Mouse (Mus musculus): Measurements from ENCODE around the gene Plcg2.
A peak's percentile ranks its signal among the peaks of the same experiment; 100 is the strongest.

Plcg2 gene

GRCm38 (mm10) chr8:117550529-117550928, 52.4 kb downstream of the Plcg2 start:
- no peak for DNase-seq

- DNase-seq, result no peak
These were observed 62.9 kb downstream of the Plcg2 start for GRCm38 (mm10) chr8:117561014-117561413.

- no peak for DNase-seq
These were observed 63.8 kb downstream of the Plcg2 start for GRCm38 (mm10) chr8:117561735-117562361.

- no peak for DNase-seq
These were observed 64.4 kb downstream of the Plcg2 start for GRCm38 (mm10) chr8:117562445-117563014.

- peak; percentile 61 for DNase-seq
These were observed 71.3 kb downstream of the Plcg2 start for GRCm38 (mm10) chr8:117569409-117569808.

GRCm38 (mm10) chr8:117576291-117576785, 78.2 kb downstream of the Plcg2 start:
- DNase-seq, result no peak

- no peak for DNase-seq
These were observed 79.0 kb downstream of the Plcg2 start for GRCm38 (mm10) chr8:117577059-117577458.

GRCm38 (mm10) chr8:117577883-117578282, 79.8 kb downstream of the Plcg2 start:
- no peak for DNase-seq

- no peak for DNase-seq
These were observed 80.8 kb downstream of the Plcg2 start for GRCm38 (mm10) chr8:117578856-117579255.

- DNase-seq, result no peak
These were observed 95.8 kb downstream of the Plcg2 start for GRCm38 (mm10) chr8:117593862-117594261.

GRCm38 (mm10) chr8:117595001-117595400, 96.9 kb downstream of the Plcg2 start:
- DNase-seq, result no peak

- no peak for DNase-seq
These were observed 98.7 kb downstream of the Plcg2 start for GRCm38 (mm10) chr8:117596777-117597176.

- no peak for DNase-seq
These were observed 102.7 kb downstream of the Plcg2 start for GRCm38 (mm10) chr8:117600839-117601238.

- DNase-seq, result no peak
These were observed 106.0 kb downstream of the Plcg2 start for GRCm38 (mm10) chr8:117604101-117604500.

GRCm38 (mm10) chr8:117604671-117605070, 106.6 kb downstream of the Plcg2 start:
- no peak for DNase-seq

GRCm38 (mm10) chr8:117605201-117605600, 107.1 kb downstream of the Plcg2 start:
- DNase-seq, result no peak

GRCm38 (mm10) chr8:117610506-117610905, 112.4 kb downstream of the Plcg2 start:
- no peak for DNase-seq

GRCm38 (mm10) chr8:117612861-117613260, 114.8 kb downstream of the Plcg2 start:
- no peak for DNase-seq

GRCm38 (mm10) chr8:117626040-117626838, 128.1 kb downstream of the Plcg2 start:
- DNase-seq, result peak; percentile 52

- DNase-seq, result no peak
These were observed 129.0 kb downstream of the Plcg2 start for GRCm38 (mm10) chr8:117627096-117627495.

GRCm38 (mm10) chr8:117632532-117632931, 134.4 kb downstream of the Plcg2 start:
- no peak for DNase-seq

GRCm38 (mm10) chr8:117634406-117634805, 136.3 kb downstream of the Plcg2 start:
- DNase-seq, result no peak

- DNase-seq, result no peak
These were observed 139.4 kb downstream of the Plcg2 start for GRCm38 (mm10) chr8:117637462-117637861.

- DNase-seq, result no peak
These were observed 141.5 kb downstream of the Plcg2 start for GRCm38 (mm10) chr8:117639631-117640030.

All from right cerebral cortex, adult 18-20 months (tissue).